Mouse (Mus musculus) spleen, adult 2 months (tissue): Measurements from ENCODE around the gene Plekho1. TPM values are rescaled to one million over a fixed set of nuclear protein-coding genes. Genes with fewer than 3 reads are reported as not detected.
"Not testable (repeated sequence)": the region's sequence is repeated elsewhere in the genome, so short reads cannot be mapped to it uniquely, and the experiment has no call there.

ENCODE experiments used
- DNase-seq, 2 experiments: peaks; one replicate each; pipeline versions ENCODE4 v3.0.0 to v3.0.0-alpha.2; 2012 to 2021; ENCODE audit warnings: low spot score in 2 of 2, low read depth in 1 of 2
- H3K27ac ChIP-seq: fragments of 200-500 bp; 2 replicates; pipeline ENCODE4 v1.5.1; 2012; ENCODE audit warnings: low read length, inconsistent platforms; ENCODE audit not compliant: insufficient read depth
- H3K27me3 ChIP-seq: fragments of 200-500 bp; 2 replicates; pipeline ENCODE4 v1.6.1; 2012; ENCODE audit warnings: mild to moderate bottlenecking, moderate library complexity, low read length, inconsistent platforms; ENCODE audit not compliant: control insufficient read depth, insufficient read depth
- H3K36me3 ChIP-seq: fragments of 200-500 bp; 2 replicates; pipeline ENCODE4 v1.6.1; 2012; ENCODE audit warnings: mild to moderate bottlenecking, low read length, inconsistent platforms; ENCODE audit not compliant: control insufficient read depth, insufficient read depth
- H3K4me1 ChIP-seq: fragments of 200-500 bp; 2 replicates; pipeline ENCODE4 v1.6.1; 2011; ENCODE audit warnings: inconsistent platforms; ENCODE audit not compliant: control insufficient read depth, insufficient read depth, insufficient read length
- H3K4me3 ChIP-seq: fragments of 200-500 bp; 2 replicates; pipeline ENCODE4 v1.5.1; 2011; ENCODE audit warnings: mild to moderate bottlenecking, inconsistent platforms; ENCODE audit not compliant: insufficient read depth, insufficient read length; ENCODE audit errors: extremely low read depth
- CTCF ChIP-seq: fragments of 200-500 bp; IDR thresholded peaks from 2 replicates; pipeline ENCODE4 v1.5.1; 2011; ENCODE audit warnings: mild to moderate bottlenecking, inconsistent platforms; ENCODE audit not compliant: insufficient read depth, insufficient read length, insufficient replicate concordance; ENCODE audit errors: extremely low read depth
- POLR2A ChIP-seq: fragments of 200-500 bp; IDR thresholded peaks from 2 replicates; pipeline ENCODE4 v1.6.1; 2011; ENCODE audit warnings: low read depth, low read length, inconsistent platforms
- WGBS: fragments of 180-500 bp; shearing (Covaris S2); methylation state at CpG from one replicate; pipeline ENCODE4 v1.1.7; 2018; 5-methylcytosine and 5-hydroxymethylcytosine counted together
- polyA plus RNA-seq: library from polyadenylated mRNA; depleted of rRNA; stranded (reverse); fragments of >200 nt; gene quantifications from 2 replicates; pipeline ENCODE4 v1.2.3, GENCODE M21; 2012

The Plekho1 gene
- polyA plus RNA-seq, 1 experiment, result 60.1 TPM

DNA sequence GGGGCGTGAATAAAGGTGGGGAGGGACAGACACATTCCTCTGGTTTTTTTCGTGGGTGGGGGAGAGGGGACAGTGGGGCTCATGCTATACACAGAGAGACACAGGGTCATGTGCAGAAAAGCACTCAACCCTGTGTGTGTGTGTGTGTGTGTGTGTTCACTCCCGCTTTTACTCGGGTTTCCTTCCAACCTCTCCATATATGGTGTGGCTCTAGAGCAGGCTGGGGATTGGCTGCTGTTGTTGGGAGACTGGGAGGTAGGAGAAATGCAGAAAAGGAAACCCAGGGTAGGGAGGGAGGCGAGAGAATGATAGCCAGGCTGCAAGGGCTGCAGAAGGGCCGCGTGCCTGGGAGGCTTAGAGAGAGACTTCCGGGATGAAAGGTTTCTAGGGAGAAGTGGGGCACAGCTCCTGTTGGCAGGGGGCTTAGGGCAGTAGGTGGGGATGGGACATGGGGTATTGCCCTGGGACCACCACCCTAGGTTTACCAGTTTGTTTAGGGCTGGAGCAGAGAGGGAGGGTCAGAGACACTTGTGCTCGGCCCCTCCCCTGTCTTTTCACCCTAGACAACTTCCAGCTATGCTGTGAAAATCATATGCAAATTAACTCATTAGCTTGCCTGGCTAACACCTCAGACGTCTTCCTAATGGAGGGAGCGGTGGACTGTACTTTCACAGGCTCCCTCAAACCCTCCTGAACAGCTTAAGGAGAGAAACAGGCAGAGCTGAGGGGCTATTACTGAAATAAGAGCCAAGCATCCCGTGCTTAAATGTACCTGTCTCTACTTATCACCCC is 10.4 kb downstream of the Plekho1 start:
- peak; percentile 27 for TF ChIP-seq POLR2A
- no peak for TF ChIP-seq CTCF
- peak overlapping the region; percentile 36; the same call in 1 of the 2 replicates for H3K4me3 ChIP-seq
- H3K27ac ChIP-seq, result peak overlapping the region; percentile 89
- peaks cover 17% of the 10 kb centered on the region for H3K36me3 ChIP-seq
- H3K27me3 ChIP-seq, result no peaks in the 10 kb centered on the region
- peaks cover 29% of the 10 kb centered on the region; the same call in 1 of the 2 replicates for H3K4me1 ChIP-seq
- 23% methylated on average over 12 of the region's 12 CpGs for WGBS
- no peak for DNase-seq

DNA sequence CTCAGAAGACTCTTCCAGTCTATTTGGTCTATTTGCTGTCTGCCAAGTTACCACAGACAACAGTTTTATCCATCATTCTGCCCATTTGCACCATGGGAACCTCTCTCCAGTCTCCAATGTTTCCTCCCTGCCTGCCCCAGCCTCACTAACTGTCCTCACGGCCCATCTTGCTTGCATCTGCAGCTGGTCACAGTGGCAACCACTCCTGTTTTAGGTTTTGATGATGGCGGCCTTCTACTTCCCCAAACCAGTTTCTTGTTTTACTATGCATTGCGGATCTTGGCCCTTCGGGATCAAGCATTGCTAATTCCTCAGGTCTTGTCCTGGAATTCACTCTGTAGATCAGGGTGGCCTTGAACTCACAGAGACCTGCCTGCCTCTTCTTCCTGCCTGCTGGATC is 13.7 kb downstream of the Plekho1 start:
- WGBS, result 46% methylated on average over 4 of the region's 4 CpGs
- peaks cover 36% of the 10 kb centered on the region; the same call in 1 of the 2 replicates for H3K4me1 ChIP-seq

DNA sequence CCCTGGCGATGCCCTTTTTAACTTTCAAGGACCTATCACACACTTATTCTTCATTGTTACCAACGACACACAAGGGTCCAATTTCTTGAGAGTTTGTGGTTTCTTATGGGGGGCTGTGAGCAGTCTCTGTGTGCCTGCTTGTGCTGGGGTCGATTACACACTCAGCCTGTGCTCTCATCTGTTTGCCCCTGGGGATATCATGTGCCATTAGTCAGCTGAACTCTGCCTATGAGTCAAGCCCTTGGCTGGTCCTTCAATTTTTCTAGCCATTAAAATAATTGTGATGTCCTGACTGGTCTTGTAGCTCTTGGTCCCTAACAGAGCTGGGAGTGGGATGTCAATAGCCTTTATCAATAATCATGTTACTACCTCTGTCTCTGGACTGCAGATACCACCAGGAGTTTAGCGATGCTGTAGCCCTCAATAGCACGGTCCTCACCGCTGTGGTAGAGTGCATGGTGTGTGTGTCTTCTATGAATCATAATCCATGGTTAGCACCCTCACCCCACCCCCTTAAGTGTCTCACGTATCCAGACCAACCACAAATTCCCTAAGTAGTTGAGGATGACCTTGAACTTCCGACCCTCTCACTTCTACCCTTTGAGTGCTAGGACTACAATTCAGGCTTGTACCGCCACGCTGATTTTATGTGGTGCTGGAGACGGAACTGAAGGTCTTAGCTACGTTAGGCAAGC is 15.4 kb downstream of the Plekho1 start:
- peaks cover 28% of the 10 kb centered on the region; the same call in 1 of the 2 replicates for H3K4me1 ChIP-seq
- DNase-seq, result no peak
- TF ChIP-seq CTCF (no peak), POLR2A (no peak)
- no peak overlapping the region for H3K27ac ChIP-seq
- H3K36me3 ChIP-seq, result no peaks in the 10 kb centered on the region
- WGBS, result 87% methylated on average over 12 of the region's 12 CpGs
- no peak overlapping the region for H3K4me3 ChIP-seq
- H3K27me3 ChIP-seq, result no peaks in the 10 kb centered on the region

More for the DNA sequence above, 13.7 kb downstream of the Plekho1 start:
- Histone ChIP-seq H3K27me3 (no peaks in the 10 kb centered on the region), H3K27ac (0 out of 2 replicates have a peak overlapping the region, but pooled peaks have one; percentile 21), H3K4me3 (no peak overlapping the region), H3K36me3 (no peaks in the 10 kb centered on the region)
- DNase-seq, result no peak
- TF ChIP-seq CTCF (no peak), POLR2A (no peak)

DNA sequence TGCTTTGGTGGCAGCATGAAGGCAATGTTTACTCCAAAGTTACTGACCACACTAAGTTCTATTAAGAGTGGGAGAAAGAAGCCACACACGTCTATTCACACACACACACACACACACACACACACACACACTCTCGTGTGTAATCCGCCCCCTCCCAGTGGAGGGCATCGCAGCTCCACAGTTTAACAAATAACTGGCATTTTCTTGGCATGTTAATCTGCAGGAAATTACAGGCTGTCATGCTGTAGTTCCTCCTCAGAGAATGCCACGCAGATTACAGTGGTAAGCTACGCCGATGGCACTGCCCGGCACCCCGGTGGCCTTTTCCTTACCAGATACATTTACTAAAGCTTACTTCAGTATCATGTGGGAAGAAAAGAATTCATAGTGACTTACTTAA is 17.5 kb downstream of the Plekho1 start:
- H3K4me3 ChIP-seq, result no peak overlapping the region
- 60% methylated on average over 9 of the region's 9 CpGs for WGBS
- DNase-seq, result no peak

DNA sequence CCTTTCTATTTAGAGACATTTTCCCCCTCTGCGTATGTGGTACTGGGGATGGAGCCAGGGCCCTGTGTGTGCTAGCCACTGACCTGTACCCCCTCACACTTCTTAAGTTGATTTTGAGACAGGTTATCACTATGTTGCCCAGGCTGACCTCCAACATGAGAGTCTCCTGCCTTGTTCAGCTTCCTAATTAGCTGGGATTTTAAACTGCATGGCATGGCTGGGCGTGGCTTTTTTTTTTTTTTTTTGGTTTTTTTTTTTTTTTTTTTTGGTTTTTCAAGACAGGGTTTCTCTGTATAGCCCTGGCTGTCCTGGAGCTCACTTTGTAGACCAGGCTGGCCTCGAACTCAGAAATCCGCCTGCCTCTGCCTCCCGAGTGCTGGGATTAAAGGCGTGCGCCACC is 18.2 kb downstream of the Plekho1 start:
- peak overlapping the region; percentile 36 for H3K27ac ChIP-seq

More for the DNA sequence above, 17.5 kb downstream of the Plekho1 start:
- TF ChIP-seq POLR2A, result no peak
- no peak for TF ChIP-seq CTCF
- no peaks in the 10 kb centered on the region for H3K27me3 ChIP-seq
- H3K4me1 ChIP-seq, result peaks cover 36% of the 10 kb centered on the region; the same call in 1 of the 2 replicates
- H3K36me3 ChIP-seq, result no peaks in the 10 kb centered on the region
- H3K27ac ChIP-seq, result peak overlapping the region; percentile 33; the same call in 1 of the 2 replicates

DNA sequence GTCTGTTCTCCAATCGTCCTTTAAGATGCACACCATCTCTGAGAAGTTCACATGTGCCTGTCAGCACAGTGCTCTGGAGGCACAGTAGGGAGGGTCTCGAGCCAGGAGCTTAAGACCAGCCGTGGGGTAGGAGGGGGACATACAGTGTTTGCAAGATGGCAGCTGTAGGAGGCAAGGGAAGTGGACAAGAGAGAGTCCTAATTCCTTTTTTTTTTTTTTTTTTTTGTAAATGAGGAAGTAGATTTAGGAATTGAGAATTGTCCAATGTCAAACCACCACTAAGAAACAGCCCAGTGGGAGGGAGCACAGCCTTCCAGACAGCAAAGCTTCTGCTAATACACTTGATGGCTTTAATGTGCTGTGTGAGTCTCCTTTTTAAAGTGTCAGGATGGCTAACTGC is 18.7 kb downstream of the Plekho1 start:
- 60% methylated on average over 3 of the region's 3 CpGs for WGBS
- Histone ChIP-seq H3K36me3 (no peaks in the 10 kb centered on the region), H3K4me3 (no peak overlapping the region), H3K27ac (peak overlapping the region; percentile 71), H3K27me3 (no peaks in the 10 kb centered on the region), H3K4me1 (peaks cover 37% of the 10 kb centered on the region; the same call in 1 of the 2 replicates)
- DNase-seq, result no peak
- no peak for TF ChIP-seq POLR2A

More for the DNA sequence above, 18.2 kb downstream of the Plekho1 start:
- H3K36me3 ChIP-seq, DNase-seq, H3K4me3 ChIP-seq, H3K27me3 ChIP-seq: not testable (repeated sequence)
- 80% methylated on average over 7 of the region's 7 CpGs for WGBS
- peaks cover 37% of the 10 kb centered on the region; the same call in 1 of the 2 replicates for H3K4me1 ChIP-seq
